Mouse (Mus musculus): ENCODE data around the gene Mtg2.

GRCm38 (mm10) chr2:180099529-180099928, 29.1 kb downstream of the Mtg2 start:
- TF ChIP-seq POLR2A (IDR thresholded peaks at IDR 0.05; ENCODE audit: insufficient read depth, low read depth, low read length), result no peak
- TF ChIP-seq CTCF (IDR thresholded peaks at IDR 0.05; ENCODE audit: insufficient read depth, low read depth, low read length), result no peak
